Mouse (Mus musculus) heart, postnatal 14 days (tissue): Measurements from ENCODE around the gene Ano1. TPM values are rescaled to one million over a fixed set of nuclear protein-coding genes. Genes with fewer than 3 reads are reported as not detected.

Source experiments
- DNase-seq, 2 experiments: peaks; one replicate each; pipeline ENCODE4 v3.0.0; 2021 to 2022
- intact Hi-C: fragments of 180-260 bp; cut with DNase I; formaldehyde crosslinking; loops from one replicate; pipeline ENCODE4 v1.15.1; 2025
- total RNA-seq, 2 experiments: library from RNA; stranded (reverse); gene quantifications; 2 replicates each; pipeline ENCODE4 v1.2.3; 2021

The Ano1 gene
- total RNA-seq, 2 experiments from 2014 or later = 18.8 to 22.6 TPM

DNA sequence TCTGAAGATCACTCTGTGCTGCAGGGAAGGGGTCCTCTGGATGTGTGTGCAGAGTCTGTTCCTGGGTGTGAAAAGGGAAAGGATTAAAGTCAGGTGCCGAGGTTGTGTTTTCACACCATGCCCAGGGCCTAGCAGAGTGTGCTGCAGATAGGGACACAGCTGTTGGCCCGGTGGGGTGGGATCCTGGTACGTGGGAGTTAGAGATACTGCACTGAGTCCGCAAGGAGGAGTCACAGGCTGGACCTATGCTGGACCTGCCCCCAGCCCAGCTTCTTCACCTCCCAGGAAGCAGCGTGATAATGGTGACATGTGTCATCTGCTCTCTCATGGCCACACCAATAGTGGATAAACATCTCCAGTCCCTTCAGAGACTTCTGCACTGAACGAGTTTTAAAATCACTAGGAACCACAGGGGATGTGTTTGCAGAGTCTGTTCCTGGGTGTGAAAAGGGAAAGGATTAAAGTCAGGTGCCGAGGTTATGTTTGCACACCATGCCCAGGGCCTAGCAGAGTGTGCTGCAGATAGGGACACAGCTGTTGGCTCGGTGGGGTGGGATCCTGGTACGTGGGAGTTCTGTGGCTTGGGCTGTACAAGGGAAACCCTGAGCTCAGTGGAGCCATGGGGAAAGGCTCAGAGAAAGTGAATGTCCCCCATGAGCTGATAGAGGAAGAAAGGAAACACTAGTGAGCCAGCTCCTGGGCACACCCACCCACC lies 20.4 kb downstream of the Ano1 start:
- no peak for DNase-seq
- intact Hi-C loops = no loop called here

DNA sequence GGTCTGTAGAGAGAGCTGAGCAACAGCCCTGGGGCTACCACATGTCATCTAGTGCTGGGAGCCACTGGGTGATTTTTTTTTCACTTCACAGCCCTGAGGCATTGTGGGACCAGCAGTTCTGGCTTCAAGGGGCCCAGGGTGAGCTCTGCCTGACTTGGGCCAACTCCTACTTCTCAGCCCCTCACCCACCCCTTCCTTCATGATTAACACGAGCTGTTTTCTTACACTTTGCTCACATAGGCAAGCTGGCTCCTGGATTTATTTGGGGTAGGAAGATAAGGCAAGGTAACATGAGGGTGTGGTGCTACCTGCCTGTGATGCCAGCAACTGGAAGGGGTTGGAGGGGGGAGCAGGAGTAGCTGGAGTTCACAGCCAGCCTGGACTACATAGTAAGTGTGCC lies 27.5 kb downstream of the Ano1 start:
- no peak for DNase-seq
- intact Hi-C loops = no loop called here

DNA sequence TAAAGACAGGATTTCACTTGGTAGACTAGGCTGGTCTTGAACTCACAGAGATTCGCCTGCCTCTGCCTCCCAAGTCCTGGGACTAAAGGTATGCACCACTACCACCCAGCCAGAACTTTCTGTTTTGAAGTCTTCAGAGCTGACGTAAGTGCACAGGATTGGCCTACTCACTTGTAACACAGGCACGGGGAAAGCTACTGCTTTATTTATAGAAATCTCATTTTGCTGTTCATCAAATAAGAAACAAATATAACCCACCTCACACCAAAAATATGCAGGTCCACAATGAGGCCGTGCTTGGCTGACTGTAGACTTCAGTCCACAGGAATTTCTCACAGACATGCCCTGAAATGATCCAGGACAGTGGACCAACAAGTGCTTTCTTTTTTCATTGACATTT lies 31.8 kb downstream of the Ano1 start:
- intact Hi-C loops = no loop called here
- no peak for DNase-seq

DNA sequence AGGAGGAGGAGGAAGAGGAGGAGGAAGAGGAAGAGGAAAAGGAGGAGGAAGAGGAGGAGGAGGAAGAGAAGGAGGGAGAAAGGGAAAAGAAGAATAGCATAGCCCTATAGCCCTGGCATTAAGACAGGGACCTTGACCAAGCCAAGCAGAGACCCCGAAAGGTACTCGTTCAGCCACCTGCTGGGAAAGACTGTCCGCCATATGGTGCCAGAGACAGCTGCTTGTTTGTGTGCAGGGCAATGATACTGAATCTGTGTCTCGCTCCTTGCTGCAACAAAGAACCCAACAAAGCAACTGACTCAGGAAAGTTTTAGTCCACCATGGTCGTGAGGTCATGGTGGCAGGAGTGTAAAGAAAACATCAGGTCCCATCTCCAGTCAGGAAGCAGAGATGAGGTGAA lies 34.0 kb downstream of the Ano1 start:
- DNase-seq = no peak
- intact Hi-C loops = no loop called here

DNA sequence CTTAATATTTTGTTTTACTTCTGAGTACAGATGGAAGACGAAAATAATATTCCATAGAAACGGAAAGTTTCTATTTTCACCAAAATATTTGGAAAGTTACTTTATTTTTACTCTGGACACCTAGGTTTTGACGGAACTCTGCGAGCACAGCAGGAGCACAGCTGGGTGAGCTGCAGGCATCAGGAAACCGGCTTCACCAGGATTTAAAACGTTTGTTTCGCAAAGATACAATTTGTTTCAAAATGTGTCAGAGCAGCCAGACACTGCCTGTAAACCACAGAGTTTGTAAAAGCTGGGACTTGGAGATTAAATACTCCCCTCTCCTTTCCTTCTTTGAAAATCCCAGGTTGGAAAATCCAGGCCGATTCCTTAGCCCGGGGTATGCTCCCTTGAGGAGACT lies 53.9 kb downstream of the Ano1 start:
- intact Hi-C loops = no loop called here
- DNase-seq = no peak

DNA sequence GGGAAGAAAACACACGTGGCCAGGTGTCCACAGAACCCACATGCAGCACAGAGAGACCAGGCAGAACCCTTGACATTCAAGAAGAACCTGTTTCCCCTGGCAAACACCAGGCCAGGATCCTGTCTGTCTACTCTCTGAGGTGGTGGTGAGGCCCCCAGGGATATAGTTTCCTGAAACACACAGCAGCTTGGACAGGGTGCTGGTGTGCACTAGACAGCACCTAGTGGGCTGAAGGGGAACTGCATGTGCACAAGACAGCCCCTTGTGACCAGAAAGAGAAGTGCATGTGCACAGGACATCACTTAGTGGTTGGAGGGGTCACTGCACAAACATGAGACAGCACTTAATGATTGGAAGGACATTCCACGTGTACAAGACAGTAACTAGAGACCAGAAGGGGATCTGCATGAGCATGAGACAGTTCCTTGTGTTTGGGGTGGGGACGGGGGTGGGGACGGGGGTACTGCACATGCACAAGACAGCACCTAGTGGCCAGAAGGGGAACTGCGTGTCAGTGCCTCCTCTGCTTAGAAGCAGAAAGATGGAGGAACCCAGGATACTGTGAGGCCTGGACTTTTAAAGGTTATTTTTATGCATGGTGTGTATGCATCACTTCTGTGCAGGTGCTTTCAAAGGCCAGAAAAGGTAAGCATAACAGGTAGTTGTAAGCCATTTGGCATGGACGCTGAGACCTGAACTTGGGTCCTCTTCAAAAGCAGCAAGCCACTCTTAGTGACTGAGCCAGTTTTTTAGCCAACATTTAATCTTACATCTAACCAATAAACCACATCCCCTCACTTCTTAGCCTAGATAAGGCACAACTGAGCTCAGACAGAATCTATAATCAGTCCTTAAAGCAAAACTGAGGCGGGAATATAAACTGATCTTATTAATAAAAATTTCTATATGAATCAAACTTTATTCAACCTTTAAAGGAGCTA lies 54.7 kb downstream of the Ano1 start:
- DNase-seq = peak in 1 of 2 experiments; percentile 27
- intact Hi-C loops = no loop called here

DNA sequence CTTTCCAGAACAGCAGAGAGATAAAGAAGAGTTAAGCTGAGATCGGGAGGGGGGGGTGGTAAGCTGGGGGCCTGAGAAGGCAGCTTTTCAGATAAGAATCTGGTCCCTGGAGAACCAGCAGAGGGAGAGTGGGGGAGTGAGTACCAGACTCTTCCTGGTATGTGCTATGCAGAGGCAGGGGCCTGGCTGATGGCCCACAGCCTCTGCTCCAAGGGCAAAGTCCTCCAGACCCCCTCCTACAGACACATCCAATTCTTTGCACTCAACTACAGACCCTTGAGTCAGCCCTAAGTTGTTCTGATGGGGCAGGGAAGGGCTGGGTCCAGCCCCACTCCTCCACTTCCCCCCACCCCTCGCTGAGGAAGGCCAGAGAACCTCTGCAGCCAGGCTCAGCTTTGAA lies 61.9 kb downstream of the Ano1 start:
- intact Hi-C loops = no loop called here
- DNase-seq = no peak

DNA sequence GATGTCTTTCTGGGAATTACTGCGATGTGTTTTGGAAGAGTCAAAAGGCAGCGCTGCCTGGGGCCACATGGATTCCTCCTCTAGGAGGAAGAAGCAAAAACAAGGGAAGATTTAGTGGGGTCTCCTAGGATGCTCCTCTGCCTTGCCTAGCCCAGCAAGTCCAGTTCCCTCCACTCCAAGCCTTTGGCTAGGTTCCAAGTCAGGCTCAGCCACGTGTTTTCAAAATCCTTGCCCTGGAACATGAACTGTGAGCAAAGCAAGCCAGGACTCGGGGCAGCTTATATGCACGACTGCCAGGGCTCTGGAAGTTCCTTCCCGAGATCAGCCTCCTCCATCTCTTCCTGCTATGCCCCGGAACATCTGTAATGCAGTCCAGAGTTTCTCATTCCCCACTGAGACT lies 62.6 kb downstream of the Ano1 start:
- peak; percentile 19 to 26 for DNase-seq
- intact Hi-C loops = no loop called here

DNA sequence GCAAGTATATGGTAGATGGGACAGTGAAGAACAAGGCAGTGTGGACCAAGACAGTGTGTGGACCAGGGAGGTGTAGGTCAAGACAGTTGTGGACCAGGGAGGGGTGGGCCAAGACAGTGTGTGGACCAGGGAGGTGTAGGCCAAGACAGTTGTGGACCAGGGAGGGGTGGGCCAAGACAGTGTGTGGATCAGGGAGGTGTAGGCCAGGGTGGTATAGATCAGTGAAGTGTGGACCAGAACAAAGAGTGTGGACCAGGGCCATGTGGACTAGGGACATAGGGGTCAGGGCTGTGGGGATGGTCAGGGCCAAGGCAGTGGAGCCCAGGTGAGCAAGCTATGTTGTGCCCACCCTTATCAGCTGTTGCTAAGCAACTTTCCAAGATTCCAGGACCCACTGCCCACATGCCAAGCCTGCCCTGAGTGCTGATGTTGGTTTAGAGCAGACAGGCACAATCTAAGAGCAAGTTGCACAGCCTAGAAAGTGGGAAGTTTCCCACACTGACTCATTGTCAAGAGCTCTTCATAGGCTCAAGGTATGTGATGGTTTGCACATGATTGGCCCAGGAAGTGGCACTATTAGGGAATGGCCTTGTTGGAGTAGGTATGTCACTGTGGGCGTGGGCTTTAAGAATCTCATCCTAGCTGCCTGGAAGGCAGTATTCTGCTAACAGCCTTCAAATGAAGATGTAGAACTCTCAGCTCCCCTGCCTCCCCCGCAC lies 64.0 kb downstream of the Ano1 start:
- DNase-seq = no peak
- intact Hi-C loops = no loop called here

DNA sequence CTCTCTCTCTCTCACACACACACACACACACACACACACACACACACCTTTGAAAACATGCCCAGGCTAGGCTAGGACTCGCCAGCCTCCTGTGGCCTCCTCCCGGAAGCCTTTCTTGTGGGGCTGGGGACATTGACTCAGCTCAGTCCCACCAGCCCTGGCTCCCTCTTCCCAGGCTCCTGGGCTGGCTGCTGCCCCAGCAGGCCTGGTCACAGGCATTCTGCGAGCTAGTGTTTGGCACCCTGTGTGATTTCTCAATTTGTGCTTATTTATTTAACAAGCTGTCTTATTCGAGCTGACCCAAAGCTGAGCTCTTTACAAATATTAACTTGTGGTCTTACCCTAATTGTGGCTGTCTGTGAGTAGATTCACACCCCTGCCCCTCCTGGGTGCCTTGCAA lies 66.8 kb downstream of the Ano1 start:
- no peak for DNase-seq
- intact Hi-C loops = no loop called here

DNA sequence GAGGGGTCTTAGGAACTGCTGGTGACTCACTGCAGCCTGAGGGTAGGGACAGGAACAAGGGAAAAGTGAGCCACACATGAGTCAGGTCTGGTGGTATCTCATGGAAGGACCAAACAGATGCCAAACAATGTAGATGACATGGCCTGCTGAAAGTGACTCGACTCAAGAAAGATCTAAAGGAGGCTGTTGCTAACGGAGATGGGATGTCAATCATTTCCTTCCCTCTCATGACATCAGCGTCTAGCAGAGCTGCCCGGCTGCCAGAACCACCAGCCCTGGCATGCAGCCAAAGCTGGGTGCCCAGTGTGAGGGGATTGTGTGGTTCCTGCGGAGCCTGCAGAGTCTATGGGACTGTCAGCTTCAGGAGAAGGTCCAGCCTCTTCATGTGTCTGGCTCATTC lies 67.3 kb downstream of the Ano1 start:
- peak in 1 of 2 experiments; percentile 33 for DNase-seq
- intact Hi-C loops = no loop called here

DNA sequence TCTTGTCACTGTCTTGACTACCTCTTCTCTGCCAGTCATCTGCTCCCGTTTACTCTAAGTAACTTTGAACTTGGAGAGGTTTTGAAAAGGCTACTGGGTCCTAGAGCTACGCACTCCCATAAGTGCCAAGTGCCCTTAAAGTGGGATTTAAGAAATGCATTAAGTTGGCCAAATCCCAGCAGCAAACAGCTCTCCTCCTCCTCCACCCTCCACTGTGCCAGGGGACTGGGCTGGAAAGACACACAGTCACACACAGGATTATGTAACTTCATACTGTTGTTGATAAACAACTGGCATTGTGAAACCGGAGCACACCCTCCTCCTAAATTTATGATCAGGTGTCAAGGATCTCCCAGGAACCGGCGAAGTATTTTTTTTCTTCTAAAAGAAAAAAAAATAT lies 71.7 kb downstream of the Ano1 start:
- no peak for DNase-seq
- intact Hi-C loops = no loop called here

DNA sequence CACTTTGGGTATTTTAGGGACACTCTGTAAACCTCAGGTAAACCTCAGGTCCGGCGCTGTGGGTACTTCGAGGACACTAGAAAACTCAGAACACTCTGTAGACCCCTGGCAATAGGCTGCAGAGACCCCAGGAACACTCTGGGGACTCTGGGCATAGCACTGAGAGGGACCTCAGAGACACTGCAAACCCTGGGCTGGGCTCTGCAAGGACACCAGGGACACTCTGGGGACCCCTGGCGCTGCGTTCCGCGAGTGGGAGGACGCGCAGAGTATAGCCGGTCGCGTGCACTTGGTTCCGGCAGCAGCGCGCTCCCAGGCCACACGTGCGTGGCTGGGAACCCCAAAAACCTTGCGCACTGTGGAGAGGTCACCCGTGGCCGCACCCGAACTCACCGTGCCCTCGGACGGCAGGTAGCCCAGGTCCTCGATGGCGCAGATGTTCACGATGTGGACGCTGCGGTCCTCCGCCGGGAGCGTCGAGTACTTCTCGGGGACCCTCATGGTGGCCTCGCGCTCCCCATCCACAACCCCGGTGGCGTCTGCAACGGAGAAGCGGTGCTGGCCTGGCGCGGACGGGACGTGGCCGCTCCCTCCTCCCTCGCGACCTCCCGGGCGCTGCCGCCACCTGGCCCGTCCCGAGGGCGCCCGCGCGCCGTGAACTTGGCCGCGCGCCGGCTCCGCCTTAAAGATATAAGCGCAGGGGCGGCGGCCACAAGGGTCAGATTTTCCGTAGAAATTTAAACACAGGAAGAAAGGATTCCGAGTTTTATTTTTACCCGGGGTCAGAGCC lies 73.3 kb downstream of the Ano1 start:
- DNase-seq = peak; percentile 54 to 65
- intact Hi-C loops = no loop called here

DNA sequence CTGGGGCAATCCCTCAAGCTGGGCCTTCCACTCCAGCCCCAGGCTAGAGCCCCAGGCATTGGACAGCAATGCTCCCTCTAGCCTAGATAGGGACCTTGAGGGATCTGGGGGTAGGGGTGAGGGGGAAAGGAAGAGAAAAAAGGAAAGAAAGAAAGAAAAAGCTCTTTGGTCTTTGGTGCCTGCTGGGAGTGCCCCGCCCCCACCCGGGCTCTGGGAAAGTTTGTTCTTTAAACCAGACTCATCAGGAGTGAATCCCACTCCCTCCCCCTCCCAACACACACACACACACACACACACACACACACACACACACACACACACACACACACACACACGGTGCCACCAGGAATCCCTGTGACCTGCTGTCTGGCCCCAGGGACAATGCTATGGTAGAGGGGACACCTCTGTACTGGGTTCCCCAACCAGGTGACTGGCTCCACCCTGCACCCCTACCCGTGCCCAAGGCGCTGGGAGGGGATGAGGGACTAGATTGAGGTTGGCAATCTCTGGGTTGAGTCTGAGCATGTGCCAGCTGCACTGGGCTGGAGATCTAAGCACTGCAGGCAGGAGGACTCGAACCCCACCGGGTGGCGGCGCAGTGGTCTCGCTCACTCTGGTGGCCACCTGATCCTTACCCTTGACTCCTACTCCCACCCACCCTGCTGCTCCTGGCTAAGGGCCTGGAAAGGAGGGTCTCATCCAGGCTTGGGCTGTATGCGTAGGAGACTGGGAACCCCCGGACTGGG lies 74.3 kb downstream of the Ano1 start:
- no peak for DNase-seq
- intact Hi-C loops = no loop called here

DNA sequence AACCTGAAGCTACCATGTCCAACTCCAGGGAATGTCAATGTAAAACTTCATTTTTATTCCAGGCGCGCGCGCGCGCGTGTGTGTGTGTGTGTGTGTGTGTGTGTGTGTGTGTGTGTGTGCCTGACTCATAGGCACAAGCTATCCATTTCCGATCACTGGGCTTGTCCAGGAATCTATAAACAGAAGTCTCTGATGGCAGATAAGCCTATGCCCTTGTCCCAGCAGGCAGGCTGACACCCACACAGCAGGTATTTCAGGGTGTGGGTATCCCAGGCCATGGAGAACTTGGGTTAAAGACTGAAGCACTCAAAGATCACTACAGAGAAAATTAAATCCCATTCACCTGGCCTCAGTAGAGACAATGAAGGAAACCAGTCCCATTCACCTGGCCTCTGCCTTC lies 76.1 kb downstream of the Ano1 start:
- DNase-seq = no peak
- intact Hi-C loops = no loop called here

DNA sequence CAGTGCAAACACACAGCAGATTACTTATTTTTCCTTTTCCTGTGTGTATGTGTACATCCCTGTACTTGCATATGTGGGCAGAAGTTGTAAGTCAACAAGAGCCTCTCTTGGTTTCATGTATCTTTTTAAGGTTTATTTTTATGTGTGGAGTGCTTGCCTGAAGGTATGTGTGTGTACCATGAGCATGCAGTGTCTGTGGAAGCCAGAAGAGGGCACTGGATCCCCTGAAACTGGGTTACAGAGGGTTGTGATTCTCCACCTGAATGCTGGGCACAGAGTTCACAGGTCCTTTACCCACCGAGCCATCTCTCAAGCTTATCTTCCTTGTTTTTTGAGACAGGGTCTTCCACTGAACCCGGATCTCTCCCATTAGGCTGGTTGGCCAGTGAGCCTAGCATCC lies 81.9 kb downstream of the Ano1 start:
- intact Hi-C loops = no loop called here
- DNase-seq = no peak

DNA sequence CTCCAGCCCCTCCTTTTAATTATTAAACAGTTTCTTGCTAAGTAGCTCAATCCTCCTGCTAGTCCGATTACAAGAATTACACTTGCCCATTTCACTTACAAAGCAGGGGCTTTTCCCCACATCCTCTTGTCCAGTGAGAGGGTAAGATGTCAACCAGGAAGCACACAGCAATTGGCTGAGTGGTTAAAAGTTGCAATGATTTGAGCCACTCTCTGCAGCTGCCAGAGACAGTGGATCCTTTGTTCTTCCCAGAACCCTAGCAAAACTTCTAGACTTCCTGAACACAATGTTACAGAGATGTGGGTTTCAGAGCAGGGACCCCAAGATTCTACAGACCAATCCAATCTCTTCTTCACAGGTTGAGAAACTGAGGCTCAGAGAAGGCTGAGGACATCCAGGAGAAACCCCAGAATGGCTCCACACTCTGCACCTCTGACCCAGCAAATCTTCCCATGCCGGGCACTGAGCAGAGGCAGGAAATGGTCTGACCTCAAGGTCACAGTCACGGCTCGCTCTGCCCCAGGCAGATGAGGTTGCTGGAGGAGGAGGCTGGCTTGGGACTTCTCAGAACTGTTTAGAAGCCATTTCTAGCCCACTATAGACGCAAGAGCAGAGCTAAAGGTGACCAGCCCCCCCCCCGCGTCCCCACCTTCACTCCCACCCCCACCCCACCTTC lies 83.0 kb downstream of the Ano1 start:
- no peak for DNase-seq
- intact Hi-C loops = no loop called here

DNA sequence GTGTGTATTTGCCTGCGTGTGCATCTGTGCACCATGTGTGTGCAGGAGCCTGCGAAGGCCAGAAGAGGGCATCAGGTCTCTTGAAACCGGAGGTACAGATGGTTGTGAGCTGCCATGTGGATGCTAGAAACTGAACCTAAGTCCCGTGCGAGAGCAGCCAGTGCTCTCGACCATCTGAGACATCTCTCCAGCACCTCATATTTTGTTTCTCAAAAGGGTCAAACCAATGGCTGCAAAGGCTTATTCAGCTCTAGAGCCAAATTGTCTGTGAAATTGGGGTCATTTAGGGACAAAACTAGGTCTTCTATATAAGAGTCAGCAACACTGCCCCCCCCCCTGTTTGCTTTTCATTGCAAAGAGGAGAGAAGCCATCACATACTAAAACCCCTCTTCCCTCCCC lies 84.7 kb downstream of the Ano1 start:
- intact Hi-C loops = no loop called here
- no peak for DNase-seq

DNA sequence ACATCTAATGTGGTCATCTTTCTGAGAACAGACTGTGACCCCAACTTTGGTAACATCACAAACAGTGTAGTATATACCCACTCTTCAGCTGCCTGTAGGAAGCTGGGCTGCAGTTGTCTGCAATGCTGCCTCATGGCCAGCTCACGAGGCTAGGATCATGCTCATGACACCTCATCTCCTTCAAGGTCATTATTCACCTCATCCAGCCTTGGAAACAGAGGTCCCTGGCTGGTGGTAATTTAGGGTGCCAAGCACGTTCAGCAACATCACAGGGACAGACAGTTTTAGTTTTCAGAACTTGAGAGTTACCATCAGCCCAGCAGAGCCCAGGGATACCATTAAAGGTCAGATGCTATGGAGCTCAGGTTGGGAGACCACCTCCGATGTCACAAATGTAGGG lies 86.2 kb downstream of the Ano1 start:
- DNase-seq = no peak
- intact Hi-C loops = no loop called here
